Mouse (Mus musculus) heart, embryonic 11.5 days (tissue): ENCODE measurements around the gene Cux1. TPM values are rescaled to one million over a fixed set of nuclear protein-coding genes. Genes with fewer than 3 reads are reported as not detected.

Experiments
- ATAC-seq: fragments of 200-750 bp; cut with Nextera tagmentation; replicated peaks from 2 replicates; pipeline ENCODE4 v1.8.0; 2017; ENCODE audit warnings: moderate library complexity; ENCODE audit not compliant: insufficient number of reproducible peaks, low FRiP score, low TSS enrichment
- H3K27ac ChIP-seq: fragments of 300-500 bp; sonication (generic); 2 replicates; pipeline ENCODE4 v1.5.1; 2014; ENCODE audit warnings: mild to moderate bottlenecking, low read depth, low read length
- H3K27me3 ChIP-seq: fragments of 300-500 bp; sonication (generic); 2 replicates; pipeline ENCODE4 v1.6.1; 2014; ENCODE audit warnings: mild to moderate bottlenecking, low read length, mixed read lengths; ENCODE audit not compliant: control insufficient read depth, insufficient read depth
- H3K36me3 ChIP-seq: fragments of 300-500 bp; sonication (generic); 2 replicates; pipeline ENCODE4 v1.6.1; 2014; ENCODE audit warnings: mild to moderate bottlenecking, low read length, moderate library complexity, mixed read lengths; ENCODE audit not compliant: control insufficient read depth, insufficient read depth
- H3K4me1 ChIP-seq: fragments of 300-500 bp; sonication (generic); 2 replicates; pipeline ENCODE4 v1.6.1; 2014; ENCODE audit warnings: low read length; ENCODE audit not compliant: control insufficient read depth, insufficient read depth
- H3K4me2 ChIP-seq: fragments of 300-500 bp; sonication (generic); 2 replicates; pipeline ENCODE4 v1.6.1; 2014; ENCODE audit warnings: mild to moderate bottlenecking, moderate library complexity
- H3K4me3 ChIP-seq: fragments of 300-500 bp; sonication (generic); 2 replicates; pipeline ENCODE4 v1.5.1; 2014; ENCODE audit warnings: low read depth, low read length
- H3K9ac ChIP-seq: fragments of 300-500 bp; sonication (generic); 2 replicates; pipeline ENCODE4 v1.6.1; 2014; ENCODE audit warnings: mild to moderate bottlenecking, low read depth, low read length, moderate library complexity
- H3K9me3 ChIP-seq: fragments of 300-500 bp; sonication (generic); replicated peaks from 2 replicates; pipeline ENCODE4 v1.6.1; 2016; ENCODE audit warnings: low read length; ENCODE audit not compliant: control insufficient read depth
- WGBS: fragments of 180-500 bp; shearing (Covaris S2); extraction: QIAGEN DNeasy Blood & Tissue Kit; methylation state at CpG from one replicate; pipeline ENCODE4 v1.1.7; 2014; ENCODE audit not compliant: insufficient replicate concordance; 5-methylcytosine and 5-hydroxymethylcytosine counted together
- polyA plus RNA-seq: library from polyadenylated mRNA; unstranded; fragments of >200 nt; fragmentation: Nextera tagmentation; extraction: Ambion mirVana; gene quantifications from 2 replicates; pipeline ENCODE4 v1.2.1, GENCODE M21; 2014

Gene Cux1
- polyA plus RNA-seq, 1 experiment from 2014 or later, result 67.5 TPM

GRCm38 (mm10) chr5:136327736-136328135, 239.6 kb downstream of the Cux1 start:
- H3K27me3 ChIP-seq, result no peaks in the 10 kb centered on the region
- no peaks in the 10 kb centered on the region for H3K9me3 ChIP-seq
- ATAC-seq, result no peak
- H3K9ac ChIP-seq, result no peak overlapping the region
- H3K4me1 ChIP-seq, result peaks cover 4% of the 10 kb centered on the region; the same call in 1 of the 2 replicates
- H3K36me3 ChIP-seq, result peaks cover 17% of the 10 kb centered on the region
- no peak overlapping the region for H3K27ac ChIP-seq
- no peak overlapping the region for H3K4me2 ChIP-seq
- H3K4me3 ChIP-seq, result no peak overlapping the region
- 81% methylated on average over 2 of the region's 2 CpGs for WGBS

- Histone ChIP-seq H3K4me3 (no peak overlapping the region), H3K27ac (no peak overlapping the region), H3K4me2 (no peak overlapping the region)
Measured at GRCm38 (mm10) chr5:136326626-136327025, 240.7 kb downstream of the Cux1 start.

GRCm38 (mm10) chr5:136324506-136324905, 242.8 kb downstream of the Cux1 start:
- Histone ChIP-seq H3K4me1 (peaks cover 4% of the 10 kb centered on the region; the same call in 1 of the 2 replicates), H3K9me3 (no peaks in the 10 kb centered on the region), H3K4me3 (no peak overlapping the region), H3K27me3 (no peaks in the 10 kb centered on the region), H3K9ac (no peak overlapping the region), H3K4me2 (no peak overlapping the region), H3K36me3 (peaks cover 21% of the 10 kb centered on the region), H3K27ac (no peak overlapping the region)
- no peak for ATAC-seq
- WGBS, result 48% methylated on average over 4 of the region's 4 CpGs

More at GRCm38 (mm10) chr5:136326626-136327025, 240.7 kb downstream of the Cux1 start:
- peaks cover 17% of the 10 kb centered on the region for H3K36me3 ChIP-seq
- peaks cover 4% of the 10 kb centered on the region; the same call in 1 of the 2 replicates for H3K4me1 ChIP-seq
- no peaks in the 10 kb centered on the region for H3K9me3 ChIP-seq
- ATAC-seq, result no peak
- 75% methylated on average over 13 of the region's 13 CpGs for WGBS
- no peaks in the 10 kb centered on the region for H3K27me3 ChIP-seq
- H3K9ac ChIP-seq, result no peak overlapping the region

GRCm38 (mm10) chr5:136321378-136321777, 245.9 kb downstream of the Cux1 start:
- no peak for ATAC-seq
- H3K36me3 ChIP-seq, result peaks cover 18% of the 10 kb centered on the region
- 80% methylated on average over 6 of the region's 6 CpGs for WGBS

GRCm38 (mm10) chr5:136312566-136312965, 254.7 kb downstream of the Cux1 start:
- no peak for ATAC-seq
- H3K27me3 ChIP-seq, result no peaks in the 10 kb centered on the region
- H3K36me3 ChIP-seq, result peaks cover 41% of the 10 kb centered on the region
- no peaks in the 10 kb centered on the region for H3K4me1 ChIP-seq
- no peaks in the 10 kb centered on the region for H3K9me3 ChIP-seq
- H3K27ac ChIP-seq, result no peak overlapping the region
- no peak overlapping the region for H3K4me2 ChIP-seq
- H3K9ac ChIP-seq, result no peak overlapping the region
- WGBS, result 92% methylated on average over 14 of the region's 14 CpGs
- H3K4me3 ChIP-seq, result no peak overlapping the region

More at GRCm38 (mm10) chr5:136321378-136321777, 245.9 kb downstream of the Cux1 start:
- Histone ChIP-seq H3K4me3 (no peak overlapping the region), H3K9ac (no peak overlapping the region), H3K27me3 (no peaks in the 10 kb centered on the region), H3K4me2 (no peak overlapping the region), H3K4me1 (no peaks in the 10 kb centered on the region), H3K27ac (no peak overlapping the region), H3K9me3 (no peaks in the 10 kb centered on the region)

GRCm38 (mm10) chr5:136312166-136312565, 255.1 kb downstream of the Cux1 start:
- no peak overlapping the region for H3K4me2 ChIP-seq
- no peak overlapping the region for H3K27ac ChIP-seq
- no peaks in the 10 kb centered on the region for H3K27me3 ChIP-seq
- H3K36me3 ChIP-seq, result peaks cover 45% of the 10 kb centered on the region
- no peaks in the 10 kb centered on the region for H3K4me1 ChIP-seq
- H3K9me3 ChIP-seq, result no peaks in the 10 kb centered on the region
- no peak overlapping the region for H3K4me3 ChIP-seq
- ATAC-seq, result no peak
- no peak overlapping the region for H3K9ac ChIP-seq
- WGBS, result 73% methylated on average over 4 of the region's 4 CpGs

GRCm38 (mm10) chr5:136306254-136306653, 261.0 kb downstream of the Cux1 start:
- Histone ChIP-seq H3K27ac (no peak overlapping the region), H3K27me3 (no peaks in the 10 kb centered on the region), H3K4me1 (no peaks in the 10 kb centered on the region), H3K4me2 (no peak overlapping the region), H3K9me3 (no peaks in the 10 kb centered on the region), H3K4me3 (no peak overlapping the region), H3K9ac (no peak overlapping the region), H3K36me3 (peaks cover 40% of the 10 kb centered on the region)
- ATAC-seq, result no peak
- WGBS, result 93% methylated on average over 5 of the region's 5 CpGs

- Histone ChIP-seq H3K4me2 (no peak overlapping the region), H3K27me3 (no peaks in the 10 kb centered on the region), H3K4me3 (no peak overlapping the region), H3K36me3 (peaks cover 40% of the 10 kb centered on the region), H3K4me1 (no peaks in the 10 kb centered on the region), H3K27ac (no peak overlapping the region), H3K9me3 (no peaks in the 10 kb centered on the region), H3K9ac (no peak overlapping the region)
- 92% methylated on average over 19 of the region's 19 CpGs for WGBS
- no peak for ATAC-seq
Measured at GRCm38 (mm10) chr5:136303409-136303983, 263.8 kb downstream of the Cux1 start.

GRCm38 (mm10) chr5:136300880-136301279, 266.4 kb downstream of the Cux1 start:
- 84% methylated on average over 6 of the region's 6 CpGs for WGBS
- Histone ChIP-seq H3K36me3 (peaks cover 25% of the 10 kb centered on the region), H3K9ac (no peak overlapping the region), H3K27ac (no peak overlapping the region), H3K4me2 (no peak overlapping the region), H3K4me1 (no peaks in the 10 kb centered on the region), H3K9me3 (no peaks in the 10 kb centered on the region), H3K27me3 (no peaks in the 10 kb centered on the region), H3K4me3 (no peak overlapping the region)
- ATAC-seq, result no peak
